Mouse (Mus musculus) ES-Bruce4 (cell line): ENCODE results near the gene Noxa1. TPM values are rescaled to one million over a fixed set of nuclear protein-coding genes. Genes with fewer than 3 reads are reported as not detected.
A peak's percentile ranks its signal among the peaks of the same experiment; 100 is the strongest.

Experiments used
- H3K27ac ChIP-seq: 2 replicates; pipeline ENCODE4 v1.5.1; 2012; ENCODE audit warnings: low read length, inconsistent platforms; ENCODE audit not compliant: insufficient read depth
- H3K27me3 ChIP-seq: 2 replicates; pipeline ENCODE4 v1.6.1; 2012; ENCODE audit warnings: mild to moderate bottlenecking, low read length, inconsistent platforms; ENCODE audit not compliant: control insufficient read depth, poor library complexity, insufficient read depth, severe bottlenecking
- H3K36me3 ChIP-seq: 2 replicates; pipeline ENCODE4 v1.6.1; 2012; ENCODE audit warnings: inconsistent platforms, mild to moderate bottlenecking, low read length, moderate library complexity; ENCODE audit not compliant: control insufficient read depth, poor library complexity, insufficient read depth, severe bottlenecking
- H3K4me1 ChIP-seq: one replicate; pipeline ENCODE4 v1.8.1; 2011; ENCODE audit warnings: low read length; ENCODE audit not compliant: control insufficient read depth, insufficient read depth
- H3K4me3 ChIP-seq: 2 replicates; pipeline ENCODE4 v1.5.1; 2011; ENCODE audit warnings: low read depth, mild to moderate bottlenecking, low read length
- H3K9ac ChIP-seq: 2 replicates; pipeline ENCODE4 v1.6.1; 2012; ENCODE audit warnings: low read depth, mild to moderate bottlenecking, inconsistent platforms; ENCODE audit not compliant: poor library complexity, severe bottlenecking
- H3K9me3 ChIP-seq: replicated peaks from 2 replicates; pipeline ENCODE4 v1.6.1; 2012; ENCODE audit warnings: mild to moderate bottlenecking, low read length, inconsistent platforms; ENCODE audit not compliant: control insufficient read depth, poor library complexity, insufficient read depth, severe bottlenecking
- CTCF ChIP-seq: IDR thresholded peaks from one replicate; pipeline ENCODE4 v1.8.1; 2011; ENCODE audit warnings: low read depth, low read length
- EP300 ChIP-seq: IDR thresholded peaks from 2 replicates; pipeline ENCODE4 v1.6.1; 2011; ENCODE audit warnings: low read depth, low read length; ENCODE audit not compliant: insufficient read depth
- POLR2A ChIP-seq: IDR thresholded peaks from one replicate; pipeline ENCODE4 v1.8.1; 2011; ENCODE audit warnings: low read length; ENCODE audit not compliant: insufficient read depth
- polyA plus RNA-seq: library from polyadenylated mRNA; stranded (reverse); fragments of >200 nt; gene quantifications from 2 replicates; pipeline ENCODE4 v1.2.4, GENCODE M21; 2011; ENCODE audit warnings: low read depth; ENCODE audit not compliant: missing spikeins, insufficient read depth, insufficient read length

Noxa1 gene
- polyA plus RNA-seq, result not detected in 2 replicates

DNA sequence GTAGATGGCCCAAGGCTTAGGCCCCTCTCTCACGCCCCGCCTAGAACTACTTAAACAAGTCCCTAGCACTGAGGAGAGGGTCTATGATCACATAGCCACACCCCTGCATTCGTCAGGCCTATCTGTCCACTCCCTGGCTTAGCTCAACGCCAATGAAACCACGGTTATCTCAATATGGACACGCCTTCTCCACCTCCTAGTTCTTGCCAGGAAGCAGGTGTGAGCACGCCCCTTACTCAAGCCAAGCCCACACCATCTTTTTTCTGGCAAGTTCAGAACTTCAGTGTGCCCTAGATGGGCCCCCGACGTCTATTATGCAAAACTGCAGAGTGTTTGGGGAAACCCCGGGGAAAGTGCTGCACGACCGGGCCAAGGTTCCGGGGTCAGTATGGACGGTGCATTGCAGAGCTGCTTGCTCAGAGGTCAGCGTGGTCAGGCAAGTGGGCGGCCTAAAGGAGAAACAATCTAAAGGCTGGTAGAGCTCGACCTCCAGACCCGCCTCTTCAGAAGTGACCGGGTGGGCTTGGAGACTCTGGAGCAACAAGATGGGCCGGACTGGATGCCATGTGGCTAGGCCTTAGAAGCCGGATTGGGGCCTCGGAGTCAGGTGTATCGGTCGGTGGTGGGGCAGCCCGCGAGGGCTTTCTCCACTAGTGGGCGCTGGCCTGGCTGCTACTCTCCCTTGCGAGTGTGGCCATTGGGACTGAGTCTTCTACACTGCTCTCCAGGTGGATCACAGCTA, at the start of gene Noxa1:
TSS of gene Noxa1 (minus strand) at position 41 of the 742 bp plus-strand sequence.
- H3K9ac ChIP-seq, result no peak within 1 kb of the TSS
- TF ChIP-seq CTCF (peak; percentile 43), EP300 (no peak)

DNA sequence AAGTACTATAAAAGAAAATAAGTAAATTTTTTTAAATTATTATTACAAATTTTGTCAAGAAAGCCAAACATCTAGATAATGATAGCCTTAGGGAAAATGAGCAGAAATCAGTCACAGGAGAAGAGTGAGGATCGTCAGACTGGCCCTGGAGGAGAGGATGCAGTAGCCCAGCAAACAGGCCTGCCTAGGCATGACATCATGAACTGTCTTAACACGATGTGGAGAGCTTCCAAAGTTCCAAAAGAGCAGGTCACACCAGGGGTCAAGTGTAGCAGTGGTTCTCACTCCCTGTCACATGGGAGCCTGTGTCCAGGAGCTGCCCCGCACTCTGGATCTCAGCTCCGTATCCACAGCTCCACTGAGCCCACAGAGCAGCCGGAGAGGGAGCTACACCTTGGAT, 47.0 kb upstream of the Noxa1 start:
- Histone ChIP-seq H3K4me3 (no peak overlapping the region), H3K9me3 (no peaks in the 10 kb centered on the region), H3K4me1 (no peaks in the 10 kb centered on the region), H3K27ac (no peak overlapping the region), H3K9ac (no peak overlapping the region), H3K27me3 (no peaks in the 10 kb centered on the region), H3K36me3 (no peaks in the 10 kb centered on the region)
- TF ChIP-seq POLR2A, result no peak
- TF ChIP-seq CTCF, result no peak
- TF ChIP-seq EP300, result no peak

More for the DNA sequence above, at the start of gene Noxa1:
- Histone ChIP-seq H3K27me3 (no peaks in the 10 kb centered on the region), H3K4me1 (no peaks in the 10 kb centered on the region), H3K27ac (no peak within 1 kb of the TSS), H3K4me3 (no peak within 1 kb of the TSS), H3K9me3 (no peaks in the 10 kb centered on the region), H3K36me3 (no peaks in the 10 kb centered on the region)

DNA sequence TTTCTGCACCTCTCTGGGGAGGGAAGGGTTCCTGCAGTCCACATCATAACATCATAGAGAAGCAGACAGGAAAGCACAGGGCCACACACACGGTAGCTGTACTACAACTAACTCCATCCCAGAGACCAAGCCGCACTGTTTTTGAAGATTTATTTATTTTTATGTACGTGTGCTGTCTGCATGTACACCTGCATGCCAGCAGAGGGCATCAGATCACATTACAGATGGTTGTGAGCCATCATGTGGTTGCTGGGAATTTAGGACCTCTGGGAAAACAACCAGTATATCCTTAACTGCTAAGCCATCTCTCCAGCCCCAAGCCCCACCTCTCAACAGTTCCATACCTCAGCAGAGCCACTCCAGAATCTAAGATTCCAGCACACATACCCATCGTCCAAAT, 46.2 kb upstream of the Noxa1 start:
- no peaks in the 10 kb centered on the region for H3K36me3 ChIP-seq
- no peaks in the 10 kb centered on the region for H3K27me3 ChIP-seq
- H3K9me3 ChIP-seq, result no peaks in the 10 kb centered on the region
- no peak overlapping the region for H3K9ac ChIP-seq
- H3K4me3 ChIP-seq, result no peak overlapping the region
- TF ChIP-seq CTCF (peak; percentile 20), POLR2A (no peak)
- H3K27ac ChIP-seq, result no peak overlapping the region
- no peaks in the 10 kb centered on the region for H3K4me1 ChIP-seq

DNA sequence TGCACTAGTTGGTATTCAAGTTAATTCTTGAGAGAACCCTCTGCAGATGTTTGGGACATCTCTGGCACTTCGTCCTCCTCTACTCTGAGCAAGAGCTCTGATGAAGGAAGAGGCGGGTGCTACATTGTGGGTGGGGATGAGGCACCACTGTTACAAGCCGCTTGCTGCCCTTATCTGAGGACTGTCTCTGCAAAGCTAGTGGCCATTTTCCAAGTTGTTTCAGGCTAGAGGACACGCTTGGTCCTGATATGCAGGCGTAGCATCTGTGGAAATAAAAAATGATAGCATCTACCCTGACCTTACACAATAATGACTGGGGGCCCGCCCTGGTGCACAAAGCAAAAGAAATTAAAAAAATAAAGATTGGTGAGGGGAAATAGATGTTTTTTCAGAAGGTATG, 42.9 kb upstream of the Noxa1 start:
- no peaks in the 10 kb centered on the region for H3K27me3 ChIP-seq
- H3K4me3 ChIP-seq, result no peak overlapping the region
- H3K27ac ChIP-seq, result no peak overlapping the region
- no peaks in the 10 kb centered on the region for H3K9me3 ChIP-seq
- no peaks in the 10 kb centered on the region for H3K36me3 ChIP-seq
- TF ChIP-seq CTCF (no peak), POLR2A (no peak), EP300 (no peak)
- H3K4me1 ChIP-seq, result no peaks in the 10 kb centered on the region
- H3K9ac ChIP-seq, result no peak overlapping the region

DNA sequence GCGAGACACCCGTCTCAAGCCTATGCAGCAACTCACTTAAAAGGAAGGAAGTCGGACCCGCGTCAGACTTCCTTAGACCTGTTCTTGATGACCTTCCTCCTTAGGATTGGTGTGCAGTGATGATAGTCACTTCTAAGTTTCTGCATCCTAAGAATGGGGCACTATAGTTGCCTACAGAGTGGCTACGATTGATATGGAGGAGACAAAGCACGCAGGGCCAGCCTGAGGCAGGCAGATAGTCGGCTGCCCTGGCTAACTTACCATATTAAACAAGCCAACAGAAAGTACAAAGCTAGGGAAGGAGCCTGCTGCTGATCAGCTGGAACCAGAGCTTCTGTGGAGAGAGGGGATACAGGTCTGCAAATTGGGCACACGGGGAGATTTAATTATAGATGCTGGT, 36.7 kb upstream of the Noxa1 start:
- Histone ChIP-seq H3K27me3 (no peaks in the 10 kb centered on the region), H3K9ac (no peak overlapping the region), H3K36me3 (no peaks in the 10 kb centered on the region), H3K9me3 (no peaks in the 10 kb centered on the region), H3K4me1 (no peaks in the 10 kb centered on the region), H3K4me3 (no peak overlapping the region), H3K27ac (no peak overlapping the region)
- TF ChIP-seq POLR2A, result no peak
- no peak for TF ChIP-seq EP300
- no peak for TF ChIP-seq CTCF

DNA sequence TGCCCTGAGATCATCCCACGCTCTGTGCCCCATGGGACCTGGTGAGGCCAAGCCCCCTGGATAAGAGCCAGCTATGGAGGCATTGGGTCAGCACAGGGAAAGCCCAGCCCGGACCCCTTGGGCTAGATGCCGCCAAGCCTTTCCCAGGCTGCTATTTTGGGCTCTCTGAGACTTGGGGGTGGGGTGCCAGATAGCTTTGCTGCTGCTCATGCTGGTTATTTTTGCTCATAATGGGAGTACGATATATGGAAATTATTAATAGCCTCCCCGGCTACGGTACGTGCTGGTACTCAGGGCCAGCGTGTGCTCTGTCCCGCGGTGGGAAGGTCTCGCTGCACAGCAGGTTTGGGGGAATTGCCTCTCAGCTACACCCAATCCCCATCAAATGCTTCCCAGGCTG, 33.1 kb upstream of the Noxa1 start:
- Histone ChIP-seq H3K27ac (no peak overlapping the region), H3K9me3 (no peaks in the 10 kb centered on the region), H3K36me3 (no peaks in the 10 kb centered on the region), H3K9ac (no peak overlapping the region), H3K4me3 (no peak overlapping the region), H3K4me1 (no peaks in the 10 kb centered on the region), H3K27me3 (no peaks in the 10 kb centered on the region)
- TF ChIP-seq EP300, result no peak
- no peak for TF ChIP-seq POLR2A
- no peak for TF ChIP-seq CTCF
